Mouse (Mus musculus) frontal cortex, postnatal 25 days (tissue): ENCODE measurements at regions not wholly inside any gene's neighbourhood (a gene's known extent, or its start where the extent isn't known, plus 50 kb on each side); places are given as distances from the start of the nearest gene placed in this dataset.

Experiments used
- DNase-seq, 2 experiments: peaks; one replicate each; pipeline ENCODE4 v3.0.0; 2022; ENCODE audit warnings: low spot score in 2 of 2

- DNase-seq = peak in 1 of 2 experiments; percentile 16
These were observed 108.4 kb downstream of the Gm21913 start for GRCm38 (mm10) chrY:74732116-74732515.
